Mouse (Mus musculus): Measurements from ENCODE around the gene Gys1. TPM values are rescaled to one million over a fixed set of nuclear protein-coding genes. Genes with fewer than 3 reads are reported as not detected.

Gys1 gene
- total and polyA plus RNA-seq, 3 experiments, result 14.0 to 27.2 (median 23.9) TPM

GRCm38 (mm10) chr7:45465112-45465511, 30.5 kb downstream of the Gys1 start (continued):
- no peak for TF ChIP-seq ETS1 (conservative IDR thresholded peaks at IDR 0.05; ENCODE audit: low read depth, low read length)
- no peak; the same call in 1 of the 2 replicates for TF ChIP-seq SIN3A (IDR thresholded peaks at IDR 0.05; ENCODE audit: low read length)
- no peak for TF ChIP-seq CTCF (conservative IDR thresholded peaks at IDR 0.05 in 1 of 2, IDR thresholded peaks at IDR 0.05 in 1 of 2; ENCODE audit: low read depth in 2 of 2, low read length in 2 of 2)
- no peak for TF ChIP-seq MYC (IDR thresholded peaks at IDR 0.05; ENCODE audit: low read depth, low read length)
- TF ChIP-seq POLR2A (IDR thresholded peaks at IDR 0.05; ENCODE audit: low read depth, low read length), result no peak; the same call in 1 of the 2 replicates
- TF ChIP-seq TBP (conservative IDR thresholded peaks at IDR 0.05; ENCODE audit: low read depth, low read length), result no peak
- TF ChIP-seq TCF12 (IDR thresholded peaks at IDR 0.05; ENCODE audit: low read depth, low read length), result no peak
- no peak for TF ChIP-seq MEF2A (IDR thresholded peaks at IDR 0.05; ENCODE audit: borderline replicate concordance, low read depth, low read length)
- TF ChIP-seq NRF1 (IDR thresholded peaks at IDR 0.05; ENCODE audit: low read depth, low read length), result 0 out of 2 replicates have a peak, but pooled peaks have one; percentile 6
- no peak for TF ChIP-seq ZNF384 (IDR thresholded peaks at IDR 0.05; ENCODE audit: low read depth, low read length)
- no peak for TF ChIP-seq ZC3H11A (IDR thresholded peaks at IDR 0.05; ENCODE audit: low read depth, low read length)
- no peak for TF ChIP-seq E2F4 (IDR thresholded peaks at IDR 0.05; ENCODE audit: insufficient replicate concordance, low read depth, low read length)
- TF ChIP-seq HCFC1 (IDR thresholded peaks at IDR 0.05; ENCODE audit: low read depth, low read length), result peak; percentile 56
- TF ChIP-seq GABPA (IDR thresholded peaks at IDR 0.05; ENCODE audit: insufficient replicate concordance, low read depth, low read length), result no peak
- TF ChIP-seq PAX5 (IDR thresholded peaks at IDR 0.05; ENCODE audit: low read length), result no peak
- no peak for TF ChIP-seq USF2 (conservative IDR thresholded peaks at IDR 0.05; ENCODE audit: low read depth, low read length)

GRCm38 (mm10) chr7:45465549-45465948, 30.9 kb downstream of the Gys1 start:
- H3K9me3 ChIP-seq (replicated peaks; ENCODE audit: low read length), result peaks cover 3% of the 10 kb centered on the region
- no peaks in the 10 kb centered on the region for H3K27me3 ChIP-seq (replicated peaks)
- peak overlapping the region; percentile 68 for H3K27ac ChIP-seq (ENCODE audit: insufficient read depth, low read depth)
- in situ Hi-C loops (cut with MboI; ENCODE audit: low pct_ligation_motif_present, low pct_unique_long_range_greater_than_20kb, low sequenced_read_pairs) (loop anchor here (5.0 to 10.0 kb wide), 2 partner anchors 97 to 219 kb away; partner anchors contain the start of gene Ntn5), dilution Hi-C loops (cut with MboI; ENCODE audit: extremely low pct_ligation_motif_present, extremely low pct_unique_long_range_greater_than_20kb, low sequenced_read_pairs) (no loop called here)
- peaks cover 30% of the 10 kb centered on the region for H3K79me2 ChIP-seq (replicated peaks; ENCODE audit: control insufficient read depth, extremely low read depth, insufficient read depth, poor library complexity, severe bottlenecking)
- peak overlapping the region; percentile 78 for H3K4me2 ChIP-seq (ENCODE audit: insufficient read depth, low read depth, poor library complexity, severe bottlenecking)
- peak; percentile 71 for DNase-seq (ENCODE audit: extremely low read depth)
- peak overlapping the region; percentile 73 to 81 (median 77) for H3K4me3 ChIP-seq (replicated peaks in 1 of 3; ENCODE audit: low read depth in 2 of 3, low read length in 2 of 3, poor library complexity in 1 of 3)
- peaks cover 24 to 35% of the 10 kb centered on the region in 2 experiments for H3K36me3 ChIP-seq (replicated peaks in 1 of 2; ENCODE audit: control insufficient read depth in 1 of 2, insufficient read depth in 1 of 2, low read length in 1 of 2)
- H3K9ac ChIP-seq (ENCODE audit: insufficient read depth, low read depth), result peak overlapping the region; percentile 81
- H3K4me1 ChIP-seq (ENCODE audit: control insufficient read depth in 1 of 2, insufficient read depth in 2 of 2), result peaks cover 14 to 35% of the 10 kb centered on the region in 2 experiments
- TF ChIP-seq MAFK (IDR thresholded peaks at IDR 0.05; ENCODE audit: insufficient replicate concordance, low read length), result no peak
- peak; percentile 40; the same call in 1 of the 2 replicates for TF ChIP-seq MAZ (IDR thresholded peaks at IDR 0.05; ENCODE audit: low read depth, low read length)
- no peak for TF ChIP-seq CHD2 (IDR thresholded peaks at IDR 0.05; ENCODE audit: low read length)
- no peak for TF ChIP-seq KAT2A (IDR thresholded peaks at IDR 0.05; ENCODE audit: insufficient replicate concordance, low read length)
- no peak for TF ChIP-seq POLR2AphosphoS2 (IDR thresholded peaks at IDR 0.05; ENCODE audit: low read depth, low read length)
- 0 out of 2 replicates have a peak, but pooled peaks have one; percentile 37 for TF ChIP-seq TBP (conservative IDR thresholded peaks at IDR 0.05; ENCODE audit: low read depth, low read length)
- no peak for TF ChIP-seq ETS1 (conservative IDR thresholded peaks at IDR 0.05; ENCODE audit: low read depth, low read length)
- TF ChIP-seq E2F4 (IDR thresholded peaks at IDR 0.05; ENCODE audit: insufficient replicate concordance, low read depth, low read length), result no peak
- 0 out of 2 replicates have a peak, but pooled peaks have one; percentile 35 for TF ChIP-seq NELFE (IDR thresholded peaks at IDR 0.05; ENCODE audit: low read depth, low read length)
- TF ChIP-seq GABPA (IDR thresholded peaks at IDR 0.05; ENCODE audit: insufficient replicate concordance, low read depth, low read length), result no peak
- TF ChIP-seq CTCF (conservative IDR thresholded peaks at IDR 0.05 in 1 of 2, IDR thresholded peaks at IDR 0.05 in 1 of 2; ENCODE audit: low read depth in 2 of 2, low read length in 2 of 2), result peak in 1 of 2 experiments; percentile 78; a peak in 2 of 4 replicates
- TF ChIP-seq ELF1 (IDR thresholded peaks at IDR 0.05; ENCODE audit: low read depth, low read length), result no peak
- no peak for TF ChIP-seq EP300 (IDR thresholded peaks at IDR 0.05; ENCODE audit: low read length)
- TF ChIP-seq ZC3H11A (IDR thresholded peaks at IDR 0.05; ENCODE audit: low read depth, low read length), result no peak
- peak; percentile 55; the same call in 1 of the 2 replicates for TF ChIP-seq MAX (IDR thresholded peaks at IDR 0.05; ENCODE audit: low read length)
- TF ChIP-seq BHLHE40 (IDR thresholded peaks at IDR 0.05; ENCODE audit: low read depth, low read length), result peak; percentile 74
- TF ChIP-seq USF1 (IDR thresholded peaks at IDR 0.05; ENCODE audit: low read depth, low read length), result no peak
- peak; percentile 39 for TF ChIP-seq SMC3 (IDR thresholded peaks at IDR 0.05; ENCODE audit: low read depth, low read length)
- no peak for TF ChIP-seq RCOR1 (conservative IDR thresholded peaks at IDR 0.05; ENCODE audit: low read depth, low read length)
- peak; percentile 59; the same call in 1 of the 2 replicates for TF ChIP-seq TCF12 (IDR thresholded peaks at IDR 0.05; ENCODE audit: low read depth, low read length)
- TF ChIP-seq SIN3A (IDR thresholded peaks at IDR 0.05; ENCODE audit: low read length), result peak; percentile 85
- no peak for TF ChIP-seq HCFC1 (IDR thresholded peaks at IDR 0.05; ENCODE audit: low read depth, low read length)
- TF ChIP-seq PAX5 (IDR thresholded peaks at IDR 0.05; ENCODE audit: low read length), result no peak
- no peak for TF ChIP-seq JUN (IDR thresholded peaks at IDR 0.05; ENCODE audit: insufficient read depth, low read depth, low read length)
- no peak for TF ChIP-seq USF2 (conservative IDR thresholded peaks at IDR 0.05; ENCODE audit: low read depth, low read length)
- no peak for TF ChIP-seq JUND (conservative IDR thresholded peaks at IDR 0.05; ENCODE audit: low read depth, low read length)
- TF ChIP-seq RAD21 (IDR thresholded peaks at IDR 0.05; ENCODE audit: low read depth, low read length), result peak; percentile 64
- no peak for TF ChIP-seq IRF4 (IDR thresholded peaks at IDR 0.05; ENCODE audit: low read depth, low read length)
- TF ChIP-seq MYC (IDR thresholded peaks at IDR 0.05; ENCODE audit: low read depth, low read length), result no peak; the same call in 1 of the 2 replicates
- TF ChIP-seq ZKSCAN1 (IDR thresholded peaks at IDR 0.05; ENCODE audit: borderline replicate concordance, low read depth, low read length), result no peak

All from CH12.LX (cell line).